Mouse (Mus musculus) myocyte (in vitro differentiated cells): ENCODE measurements around the gene Tec.

Source experiments
- CEBPB ChIP-seq: IDR thresholded peaks from 2 replicates; pipeline ENCODE4 v1.6.1; 2011; ENCODE audit warnings: mild to moderate bottlenecking, moderate library complexity; ENCODE audit not compliant: poor library complexity, insufficient read depth, severe bottlenecking
- E2F4 ChIP-seq: IDR thresholded peaks from one replicate; pipeline ENCODE4 v1.6.1; 2011; ENCODE audit warnings: mild to moderate bottlenecking, control low read depth, moderate library complexity; ENCODE audit not compliant: insufficient read depth
- MAX ChIP-seq: IDR thresholded peaks from one replicate; pipeline ENCODE4 v1.6.1; 2011; ENCODE audit warnings: low read depth, mild to moderate bottlenecking, control low read depth
- MYOD1 ChIP-seq, 3 experiments: IDR thresholded peaks; one replicate each; pipeline ENCODE4 v1.6.1; 2011; ENCODE audit warnings: control low read depth in 2 of 3, low read depth in 2 of 3, mild to moderate bottlenecking in 2 of 3, moderate library complexity in 1 of 3; ENCODE audit not compliant: insufficient read length in 2 of 3, control insufficient read depth in 1 of 3
- MYOG ChIP-seq, 3 experiments: IDR thresholded peaks; one replicate each; pipeline ENCODE4 v1.6.1; 2011; ENCODE audit warnings: control low read depth in 2 of 3, low read depth in 2 of 3, mild to moderate bottlenecking in 2 of 3; ENCODE audit not compliant: insufficient read length in 2 of 3, control insufficient read depth in 1 of 3, insufficient read depth in 1 of 3
- POLR2A ChIP-seq: IDR thresholded peaks from one replicate; pipeline ENCODE4 v1.6.1; 2011; ENCODE audit warnings: low read depth, mild to moderate bottlenecking, control low read depth, moderate library complexity; ENCODE audit not compliant: insufficient read length
- POLR2AphosphoS2 ChIP-seq: IDR thresholded peaks from one replicate; pipeline ENCODE4 v1.6.1; 2011; ENCODE audit warnings: low read depth, control low read depth; ENCODE audit not compliant: insufficient read length
- REST ChIP-seq: IDR thresholded peaks from one replicate; pipeline ENCODE4 v1.6.1; 2011; ENCODE audit warnings: mild to moderate bottlenecking, control low read depth, moderate library complexity; ENCODE audit not compliant: insufficient read depth, insufficient read length
- SRF ChIP-seq: IDR thresholded peaks from one replicate; pipeline ENCODE4 v1.6.1; 2011; ENCODE audit warnings: low read depth; ENCODE audit not compliant: control insufficient read depth, insufficient read length
- TCF12 ChIP-seq: IDR thresholded peaks from one replicate; pipeline ENCODE4 v1.6.1; 2011; ENCODE audit warnings: mild to moderate bottlenecking, control low read depth; ENCODE audit not compliant: poor library complexity, insufficient read depth, severe bottlenecking
- USF1 ChIP-seq: IDR thresholded peaks from one replicate; pipeline ENCODE4 v1.6.1; 2011; ENCODE audit warnings: low read depth, mild to moderate bottlenecking, control low read depth, moderate library complexity

GRCm38 (mm10) chr5:72828401-72828800 is 39.9 kb downstream of the Tec start:
- no peak for TF ChIP-seq POLR2A
- TF ChIP-seq SRF, result no peak
- TF ChIP-seq MYOG (IDR thresholded peaks at IDR 0.05; ENCODE audit: control insufficient read depth in 1 of 3, insufficient read depth in 1 of 3, insufficient read length in 2 of 3, low read depth in 2 of 3), result no peak
- TF ChIP-seq MAX, result no peak
- TF ChIP-seq POLR2AphosphoS2, result no peak
- TF ChIP-seq E2F4, result no peak
- no peak for TF ChIP-seq CEBPB
- no peak for TF ChIP-seq MYOD1 (IDR thresholded peaks at IDR 0.05; ENCODE audit: control insufficient read depth in 1 of 3, insufficient read length in 2 of 3, low read depth in 2 of 3)
- TF ChIP-seq REST, result no peak
- TF ChIP-seq USF1, result no peak
- no peak for TF ChIP-seq TCF12
